Mouse (Mus musculus): Measurements from ENCODE around the gene Med12l. TPM values are rescaled to one million over a fixed set of nuclear protein-coding genes. Genes with fewer than 3 reads are reported as not detected.
A peak's percentile ranks its signal among the peaks of the same experiment; 100 is the strongest.
"Not testable (repeated sequence)": the region's sequence is repeated elsewhere in the genome, so short reads cannot be mapped to it uniquely, and the experiment has no call there.

The Med12l gene
- polyA plus RNA-seq, 1 experiment, result 2.8 TPM

GRCm38 (mm10) chr3:59022251-59022650 lies 16.6 kb downstream of the Med12l start:
- DNase-seq (ENCODE audit: low read depth), result no peak

GRCm38 (mm10) chr3:59022971-59023370 lies 17.3 kb downstream of the Med12l start:
- no peak for DNase-seq (ENCODE audit: low read depth)

- DNase-seq (ENCODE audit: low read depth), result no peak
Measured at GRCm38 (mm10) chr3:59024531-59025192, 19.0 kb downstream of the Med12l start.

GRCm38 (mm10) chr3:59025193-59025535 lies 19.5 kb downstream of the Med12l start:
- DNase-seq (ENCODE audit: low read depth), result no peak

GRCm38 (mm10) chr3:59028696-59029095 lies 23.1 kb downstream of the Med12l start:
- DNase-seq (ENCODE audit: low read depth), result no peak

- no peak for DNase-seq (ENCODE audit: low read depth)
Measured at GRCm38 (mm10) chr3:59030986-59031385, 25.4 kb downstream of the Med12l start.

- no peak for DNase-seq (ENCODE audit: low read depth)
Measured at GRCm38 (mm10) chr3:59041487-59041886, 35.9 kb downstream of the Med12l start.

GRCm38 (mm10) chr3:59054834-59055535 lies 49.4 kb downstream of the Med12l start:
- no peak for DNase-seq (ENCODE audit: low read depth)

- peak; percentile 23 for DNase-seq (ENCODE audit: low read depth)
Measured at GRCm38 (mm10) chr3:59059022-59059541, 53.5 kb downstream of the Med12l start.

- no peak for DNase-seq (ENCODE audit: low read depth)
Measured at GRCm38 (mm10) chr3:59060131-59060530, 54.5 kb downstream of the Med12l start.

GRCm38 (mm10) chr3:59062141-59062540 lies 56.5 kb downstream of the Med12l start:
- no peak for DNase-seq (ENCODE audit: low read depth)

- DNase-seq (ENCODE audit: low read depth), result no peak
Measured at GRCm38 (mm10) chr3:59063431-59063830, 57.8 kb downstream of the Med12l start.

- DNase-seq (ENCODE audit: low read depth), result no peak
Measured at GRCm38 (mm10) chr3:59065937-59066336, 60.3 kb downstream of the Med12l start.

GRCm38 (mm10) chr3:59066558-59067294 lies 61.1 kb downstream of the Med12l start:
- DNase-seq (ENCODE audit: low read depth), result no peak

GRCm38 (mm10) chr3:59069071-59069470 lies 63.4 kb downstream of the Med12l start:
- not testable (repeated sequence) for DNase-seq (ENCODE audit: low read depth)

GRCm38 (mm10) chr3:59077278-59077677 lies 71.7 kb downstream of the Med12l start:
- DNase-seq (ENCODE audit: low read depth), result no peak

- no peak for DNase-seq (ENCODE audit: low read depth)
Measured at GRCm38 (mm10) chr3:59078585-59078984, 73.0 kb downstream of the Med12l start.

GRCm38 (mm10) chr3:59079327-59079726 lies 73.7 kb downstream of the Med12l start:
- DNase-seq (ENCODE audit: low read depth), result no peak

GRCm38 (mm10) chr3:59080293-59080916 lies 74.8 kb downstream of the Med12l start:
- no peak for DNase-seq (ENCODE audit: low read depth)

- no peak for DNase-seq (ENCODE audit: low read depth)
Measured at GRCm38 (mm10) chr3:59080919-59081318, 75.3 kb downstream of the Med12l start.

GRCm38 (mm10) chr3:59092702-59093101 lies 87.1 kb downstream of the Med12l start:
- DNase-seq (ENCODE audit: low read depth), result no peak

GRCm38 (mm10) chr3:59097421-59097820 lies 91.8 kb downstream of the Med12l start:
- no peak for DNase-seq (ENCODE audit: low read depth)
